Mouse (Mus musculus): ENCODE results near the gene Dnajc7.
"Not testable (repeated sequence)": the region's sequence is repeated elsewhere in the genome, so short reads cannot be mapped to it uniquely, and the experiment has no call there.

Dnajc7 gene

GRCm38 (mm10) chr11:100619982-100620381 is at the start of gene Dnajc7:
Gene Dnajc7 (minus strand): TSS chr11:100620168.
- in situ Hi-C loops (cut with MboI, MseI), result no loop called here

- in situ Hi-C loops (cut with MboI, MseI), result no loop called here
Measured at GRCm38 (mm10) chr11:100659806-100660205, 39.8 kb upstream of the Dnajc7 start.

GRCm38 (mm10) chr11:100656458-100656857 is 36.5 kb upstream of the Dnajc7 start:
- in situ Hi-C loops (cut with MboI, MseI), result no loop called here

- in situ Hi-C loops (cut with MboI, MseI), result not testable (repeated sequence)
Measured at GRCm38 (mm10) chr11:100655589-100655988, 35.6 kb upstream of the Dnajc7 start.

- in situ Hi-C loops (cut with MboI, MseI), result no loop called here
Measured at GRCm38 (mm10) chr11:100651748-100652147, 31.8 kb upstream of the Dnajc7 start.

GRCm38 (mm10) chr11:100651205-100651604 is 31.2 kb upstream of the Dnajc7 start:
- in situ Hi-C loops (cut with MboI, MseI), result no loop called here

- in situ Hi-C loops (cut with MboI, MseI), result no loop called here
Measured at GRCm38 (mm10) chr11:100648405-100648804, 28.4 kb upstream of the Dnajc7 start.

GRCm38 (mm10) chr11:100646265-100646664 is 26.3 kb upstream of the Dnajc7 start:
- in situ Hi-C loops (cut with MboI, MseI), result no loop called here

- in situ Hi-C loops (cut with MboI, MseI), result loop anchor here (5.0 kb wide), 1 partner anchor 77 kb away; no protein-coding TSS in a partner anchor
Measured at GRCm38 (mm10) chr11:100643612-100644575, 23.9 kb upstream of the Dnajc7 start.

- in situ Hi-C loops (cut with MboI, MseI), result loop anchor here (5.0 kb wide), 1 partner anchor 73 kb away; no protein-coding TSS in a partner anchor
Measured at GRCm38 (mm10) chr11:100640159-100640906, 20.4 kb upstream of the Dnajc7 start.

- in situ Hi-C loops (cut with MboI, MseI), result no loop called here
Measured at GRCm38 (mm10) chr11:100634530-100634929, 14.6 kb upstream of the Dnajc7 start.

- in situ Hi-C loops (cut with MboI, MseI), result no loop called here
Measured at GRCm38 (mm10) chr11:100628862-100629352, 8.9 kb upstream of the Dnajc7 start.

- in situ Hi-C loops (cut with MboI, MseI), result no loop called here
Measured at GRCm38 (mm10) chr11:100628056-100628455, 8.1 kb upstream of the Dnajc7 start.

- in situ Hi-C loops (cut with MboI, MseI), result no loop called here
Measured at GRCm38 (mm10) chr11:100626701-100627195, 6.8 kb upstream of the Dnajc7 start.

GRCm38 (mm10) chr11:100625754-100626700 is 6.1 kb upstream of the Dnajc7 start:
- in situ Hi-C loops (cut with MboI, MseI), result no loop called here

GRCm38 (mm10) chr11:100623867-100624266 is 3.9 kb upstream of the Dnajc7 start:
- in situ Hi-C loops (cut with MboI, MseI), result no loop called here

- in situ Hi-C loops (cut with MboI, MseI), result no loop called here
Measured at GRCm38 (mm10) chr11:100622714-100623113, 2.7 kb upstream of the Dnajc7 start.

- in situ Hi-C loops (cut with MboI, MseI), result no loop called here
Measured at GRCm38 (mm10) chr11:100619485-100619975, 438 bp downstream of the Dnajc7 start.

- in situ Hi-C loops (cut with MboI, MseI), result no loop called here
Measured at GRCm38 (mm10) chr11:100618761-100619484, 1.0 kb downstream of the Dnajc7 start, which contains the start of gene Nkiras2. Gene Nkiras2 (plus strand): TSS chr11:100619244.

- in situ Hi-C loops (cut with MboI, MseI), result no loop called here
Measured at GRCm38 (mm10) chr11:100617480-100617879, 2.5 kb downstream of the Dnajc7 start.
